Mouse (Mus musculus) urinary bladder, adult 18-20 months (tissue): ENCODE measurements around the gene Gm28308.

Experiments
- DNase-seq, 2 experiments: peaks; one replicate each; pipeline ENCODE4 v3.0.0; 2022; ENCODE audit warnings: low spot score in 2 of 2, mixed read lengths in 2 of 2

Gene Gm28308

DNA sequence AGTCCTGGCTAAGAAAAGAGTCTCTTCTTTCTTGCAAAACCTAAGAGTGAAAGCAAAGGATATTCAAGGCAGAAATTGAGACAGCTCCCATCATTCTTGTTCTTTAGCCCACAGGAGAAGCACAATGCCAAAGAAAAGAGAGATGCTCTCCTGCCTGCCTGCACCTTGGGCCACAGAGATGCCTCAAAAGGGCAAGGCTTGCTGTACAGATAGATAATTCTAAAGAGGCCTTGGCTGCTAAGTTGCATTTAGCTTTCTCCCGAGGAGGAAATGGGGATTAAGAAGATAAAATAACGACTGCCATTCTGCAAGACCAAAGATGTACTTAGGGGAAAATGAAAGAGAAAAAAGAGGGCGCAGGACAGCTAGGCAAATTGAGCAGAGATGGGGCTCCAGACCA lies 33.8 kb upstream of the Gm28308 start:
- peak in 1 of 2 experiments; percentile 26 for DNase-seq

DNA sequence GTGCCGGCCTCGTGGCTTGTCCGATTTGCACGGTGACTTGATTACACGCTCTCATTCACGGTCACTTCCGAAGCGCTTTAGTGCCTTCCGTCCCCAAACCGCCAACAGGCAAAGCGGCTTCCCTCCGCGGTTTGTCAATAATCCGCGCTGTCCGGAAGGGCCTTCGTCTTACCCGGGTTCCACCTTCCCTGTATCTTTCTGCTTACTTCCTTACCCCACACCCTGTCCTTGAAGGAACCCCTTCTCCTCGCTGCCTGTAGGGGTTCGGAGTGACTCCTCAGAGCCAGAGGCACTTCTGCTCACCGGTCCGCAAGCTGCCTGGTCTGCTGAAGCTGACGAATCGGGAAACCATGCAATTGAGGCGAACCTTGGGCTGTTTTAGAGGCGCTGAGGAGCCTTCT lies 33.3 kb upstream of the Gm28308 start:
- DNase-seq = peak; percentile 24 to 58

DNA sequence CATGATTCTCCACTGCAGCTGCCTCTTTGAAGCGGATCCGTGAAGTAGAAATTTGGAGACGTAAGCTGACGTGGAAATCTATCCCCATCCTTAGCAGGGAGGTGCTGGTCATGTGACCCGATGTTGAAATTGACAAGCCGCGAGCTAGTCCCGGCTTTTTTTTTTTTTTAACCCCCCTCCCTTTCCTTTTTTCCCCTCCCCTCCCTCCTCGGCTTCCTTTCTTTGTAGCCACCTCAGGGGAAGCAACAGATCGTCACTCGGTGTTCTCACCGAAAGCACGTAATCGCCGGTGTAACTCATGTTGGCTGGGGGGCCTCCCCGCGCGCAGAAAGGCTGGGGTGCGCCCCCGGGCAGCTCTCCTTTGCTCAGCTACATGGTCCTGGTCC lies 32.6 kb upstream of the Gm28308 start, which contains the start of gene Hoxa11:
TSS of gene Hoxa11 (minus strand) at position 54 of the 386 bp plus-strand sequence.
- DNase-seq = peak in 1 of 2 experiments; percentile 79

DNA sequence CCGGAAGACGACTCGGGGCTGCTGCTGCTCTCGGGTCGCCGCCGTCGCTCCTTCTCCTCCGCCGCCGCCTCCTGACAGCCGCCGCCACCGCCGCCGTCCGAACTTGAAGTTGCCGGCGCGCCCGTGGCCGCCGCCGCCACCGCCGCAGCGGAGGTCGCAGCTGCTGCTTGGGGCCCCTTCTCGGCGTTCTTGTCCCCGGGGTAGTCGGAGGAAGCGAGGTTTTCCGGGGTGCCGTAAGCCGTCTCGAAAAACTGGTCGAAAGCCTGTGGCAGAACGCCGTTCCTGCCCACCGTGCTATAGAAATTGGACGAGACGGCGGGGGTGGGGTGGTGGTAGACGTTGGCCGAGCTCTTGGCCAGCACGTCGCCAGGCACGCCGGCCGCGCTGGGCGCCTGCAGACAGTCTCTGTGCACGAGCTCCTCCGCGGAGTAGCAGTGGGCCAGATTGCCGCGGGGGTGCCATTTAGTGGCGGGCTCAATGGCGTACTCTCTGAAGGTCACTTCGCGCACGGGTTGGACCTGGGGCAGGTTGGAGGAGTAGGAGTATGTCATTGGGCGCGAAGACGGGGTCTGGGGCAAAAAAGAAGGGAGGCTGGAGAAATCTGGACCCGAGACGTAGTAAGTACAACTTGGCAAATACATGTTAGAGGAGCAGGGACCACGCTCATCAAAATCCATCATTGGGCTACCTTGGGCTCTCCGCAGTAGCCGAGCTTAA lies 32.1 kb upstream of the Gm28308 start:
- peak; percentile 48 to 67 for DNase-seq

DNA sequence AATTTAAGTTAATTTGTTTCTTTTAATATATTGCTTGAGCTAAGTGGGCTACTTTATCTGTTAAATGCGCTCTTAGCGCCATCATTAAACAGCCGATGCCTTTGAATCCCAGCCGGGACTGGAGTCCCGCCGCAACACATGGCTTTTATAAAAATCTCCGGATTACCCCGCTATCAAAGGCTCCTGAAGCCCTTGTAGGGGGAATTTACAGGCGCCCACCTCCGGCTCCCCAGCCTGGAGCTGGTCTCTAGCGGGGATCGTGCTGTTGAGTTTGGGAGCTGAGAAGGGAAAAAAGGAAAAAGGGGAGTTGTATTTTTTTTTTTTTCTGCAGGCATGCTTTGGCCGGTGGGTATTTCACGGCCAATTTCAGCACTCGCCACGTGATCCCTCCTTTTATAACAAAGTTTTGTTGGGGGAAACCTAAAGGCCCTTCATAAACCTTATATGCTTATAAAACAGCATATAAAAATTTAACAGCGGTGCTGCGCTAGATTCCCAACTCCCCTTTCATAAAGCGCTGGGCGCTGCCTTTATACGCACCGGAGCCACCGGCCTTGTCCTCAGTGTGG lies 31.4 kb upstream of the Gm28308 start:
- peak in 1 of 2 experiments; percentile 28 for DNase-seq

DNA sequence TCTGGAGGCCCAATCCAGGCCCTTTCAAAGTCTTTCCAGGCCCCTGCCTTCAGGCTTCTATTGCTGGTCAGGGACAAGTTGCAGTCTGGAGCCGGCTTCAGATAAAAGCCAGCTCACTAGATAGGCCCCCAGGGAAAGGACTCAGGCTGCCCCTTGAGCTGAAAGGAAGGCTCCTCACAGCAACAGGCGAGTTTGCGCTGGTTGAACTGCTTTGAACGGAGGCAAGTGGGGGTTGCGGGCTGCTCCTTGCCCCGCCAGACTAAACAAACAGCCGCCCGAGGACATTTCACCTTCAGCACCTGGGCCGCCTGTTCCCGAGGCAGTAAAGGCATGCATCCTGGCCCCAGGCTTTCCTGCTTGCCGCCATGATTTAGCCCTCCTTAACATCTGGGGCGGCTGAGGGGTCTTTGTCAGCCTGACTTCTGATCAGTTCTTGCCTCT lies 30.6 kb upstream of the Gm28308 start:
- DNase-seq = peak in 1 of 2 experiments; percentile 60

DNA sequence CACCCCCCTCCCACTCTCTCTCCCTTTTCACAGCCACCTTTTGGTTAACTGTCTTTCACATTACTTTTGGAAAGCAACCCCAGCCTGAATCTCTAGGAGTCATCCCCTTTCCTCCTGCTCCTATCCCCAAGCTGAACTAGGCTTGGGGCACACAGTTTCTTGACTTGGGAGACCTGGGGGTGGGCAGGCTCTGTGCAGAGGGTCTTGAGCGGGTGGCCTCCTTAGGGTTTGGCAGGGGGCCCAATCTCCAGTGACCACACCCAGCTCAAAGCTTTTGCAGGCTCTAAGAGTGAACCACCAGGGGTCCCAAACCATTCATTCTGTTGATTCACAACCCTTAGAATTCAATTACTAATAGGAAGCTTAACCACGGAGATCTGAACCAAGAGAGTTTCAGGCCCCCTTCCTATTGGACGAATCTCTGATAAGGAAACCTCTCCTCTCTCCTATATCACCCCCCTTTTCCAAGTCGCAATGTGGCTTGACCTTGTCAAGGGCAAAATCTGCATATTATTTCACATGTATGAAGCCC lies 29.7 kb upstream of the Gm28308 start:
- peak in 1 of 2 experiments; percentile 14 for DNase-seq

DNA sequence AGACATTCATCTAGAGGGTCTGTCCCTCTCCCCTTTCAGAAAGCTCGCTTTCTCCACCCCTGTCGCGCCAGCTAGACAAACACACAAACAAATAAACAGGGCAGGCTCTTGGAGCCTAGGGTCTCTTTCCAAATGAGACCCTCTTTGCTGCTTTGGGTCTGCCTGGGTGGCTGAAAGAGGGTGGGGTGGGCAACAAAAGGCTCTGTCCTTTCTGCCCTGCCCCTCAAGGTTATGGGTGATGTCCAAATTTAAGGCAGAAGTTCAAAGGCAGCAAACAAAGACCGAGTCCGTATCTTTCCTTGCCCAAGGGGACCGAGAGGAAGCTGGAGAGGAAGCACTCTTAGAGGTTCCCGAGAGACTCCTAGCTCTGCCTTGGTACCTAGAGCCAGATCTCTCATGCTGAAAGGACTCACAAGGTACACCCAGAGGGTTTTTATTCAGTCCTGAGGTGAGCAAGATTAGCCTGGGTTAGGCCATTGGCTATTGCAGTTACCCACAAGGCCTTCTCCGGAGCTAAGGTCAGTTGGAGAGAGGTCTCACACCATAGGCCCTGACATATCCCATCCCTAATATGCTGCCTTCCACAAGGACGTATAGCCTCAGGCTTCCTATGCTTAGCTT lies 28.0 kb upstream of the Gm28308 start:
- DNase-seq = peak in 1 of 2 experiments; percentile 30

DNA sequence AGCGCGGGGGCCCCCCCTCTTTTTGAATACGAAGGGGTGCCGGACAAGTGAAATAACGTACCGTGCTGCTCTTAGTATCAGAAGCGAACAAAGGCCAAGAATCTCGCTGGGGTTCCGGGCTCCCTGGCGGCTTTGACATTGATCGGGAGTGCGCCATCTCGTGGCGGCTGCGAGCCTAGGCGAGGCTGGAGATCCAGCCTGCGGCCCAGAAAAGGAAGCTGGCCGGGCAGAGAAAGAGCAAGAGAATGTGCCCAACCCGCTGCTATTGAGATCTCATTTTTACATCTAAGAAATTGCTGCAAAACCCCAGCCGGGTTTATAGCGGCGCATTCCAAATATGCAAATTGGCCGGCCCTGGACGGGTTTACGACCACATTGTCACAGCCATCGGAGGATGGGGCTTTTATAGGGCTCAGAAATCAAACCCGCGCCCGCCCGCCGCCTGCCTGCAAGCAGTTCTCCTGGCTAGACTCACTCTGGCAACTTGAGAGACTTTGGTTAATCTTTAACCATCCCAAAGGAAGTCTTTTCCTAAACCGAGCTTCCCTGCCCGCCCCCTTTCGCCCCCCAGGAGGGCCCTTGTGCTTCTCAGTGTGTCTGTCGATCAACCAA lies 27.4 kb upstream of the Gm28308 start, which contains the start of gene Hoxa10:
TSS of gene Hoxa10 (minus strand) at position 466 of the 612 bp plus-strand sequence.
- DNase-seq = peak; percentile 77 to 91

DNA sequence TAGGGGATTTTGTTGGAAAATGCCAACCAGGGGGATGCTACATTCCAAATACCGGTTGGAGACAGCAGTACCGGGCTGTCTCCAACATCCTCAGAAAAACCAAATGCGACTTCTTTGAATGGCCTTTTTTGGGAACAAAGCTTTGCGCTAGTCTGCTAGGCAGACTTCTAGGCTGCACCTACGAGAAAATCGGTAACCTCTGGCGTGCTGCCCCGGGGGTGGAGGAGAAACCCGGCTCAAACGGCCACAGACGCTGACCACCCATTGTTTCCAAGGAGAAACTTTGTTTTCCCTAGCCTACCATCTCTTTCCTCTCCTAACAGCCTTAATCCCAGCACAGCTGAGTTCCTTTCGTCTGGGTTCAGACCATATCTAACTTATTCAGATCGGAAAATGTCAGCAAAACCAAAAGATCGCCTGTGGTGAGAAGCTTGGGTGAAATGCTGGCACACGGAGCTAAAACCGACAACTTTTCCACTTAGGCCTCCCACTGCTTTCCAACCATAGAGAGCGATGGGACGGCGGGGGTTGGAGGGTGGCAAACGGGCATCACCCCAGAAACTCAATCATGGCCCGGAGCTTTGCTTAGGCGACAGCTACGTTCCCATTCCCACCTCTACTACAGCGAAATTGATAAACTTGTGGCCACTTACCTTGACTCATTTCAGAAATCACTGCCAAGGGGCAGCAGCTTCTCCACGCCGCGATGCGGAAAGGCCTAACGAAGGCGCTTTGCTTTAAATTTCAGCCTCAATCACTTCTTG lies 26.7 kb upstream of the Gm28308 start:
- DNase-seq = peak in 1 of 2 experiments; percentile 37

DNA sequence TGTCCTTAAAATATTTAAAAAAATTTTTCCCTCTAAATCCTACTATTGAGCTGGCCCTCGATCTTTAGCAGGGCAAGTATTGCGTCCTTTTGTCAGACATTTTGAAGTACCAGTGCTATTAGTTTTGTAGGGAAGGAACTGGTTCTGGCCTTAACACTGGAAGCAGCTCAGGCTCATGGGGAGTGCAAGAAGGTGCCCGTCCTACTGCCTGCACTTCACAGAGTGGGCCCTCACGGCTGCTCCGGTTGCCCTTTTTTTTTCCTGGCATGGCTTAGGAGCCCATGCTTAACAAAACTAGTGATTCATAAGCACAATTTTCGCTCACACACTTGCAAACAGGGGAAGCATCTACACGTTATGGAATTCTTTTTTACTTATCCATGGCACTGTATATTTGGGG lies 25.8 kb upstream of the Gm28308 start:
- DNase-seq = peak in 1 of 2 experiments; percentile 18

DNA sequence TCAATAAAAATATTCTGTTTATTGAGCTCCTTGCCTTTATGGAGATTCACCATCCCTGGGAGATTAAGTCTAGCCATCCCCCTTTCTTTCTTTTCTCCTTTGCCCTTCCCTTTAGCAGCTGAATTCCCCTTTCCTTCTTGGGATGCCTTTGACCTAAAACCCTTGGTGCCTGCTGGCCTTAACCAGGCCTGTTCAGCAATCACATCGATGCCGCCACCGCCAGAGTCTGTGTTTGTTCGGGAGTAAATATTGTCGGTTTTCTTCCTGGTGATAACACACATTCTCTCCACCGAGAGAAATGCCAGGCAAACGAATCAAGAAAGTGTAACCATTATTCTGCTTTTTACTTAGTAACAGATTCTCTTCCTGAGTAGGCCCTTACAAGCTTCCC lies 25.0 kb upstream of the Gm28308 start:
- DNase-seq = peak in 1 of 2 experiments; percentile 39

DNA sequence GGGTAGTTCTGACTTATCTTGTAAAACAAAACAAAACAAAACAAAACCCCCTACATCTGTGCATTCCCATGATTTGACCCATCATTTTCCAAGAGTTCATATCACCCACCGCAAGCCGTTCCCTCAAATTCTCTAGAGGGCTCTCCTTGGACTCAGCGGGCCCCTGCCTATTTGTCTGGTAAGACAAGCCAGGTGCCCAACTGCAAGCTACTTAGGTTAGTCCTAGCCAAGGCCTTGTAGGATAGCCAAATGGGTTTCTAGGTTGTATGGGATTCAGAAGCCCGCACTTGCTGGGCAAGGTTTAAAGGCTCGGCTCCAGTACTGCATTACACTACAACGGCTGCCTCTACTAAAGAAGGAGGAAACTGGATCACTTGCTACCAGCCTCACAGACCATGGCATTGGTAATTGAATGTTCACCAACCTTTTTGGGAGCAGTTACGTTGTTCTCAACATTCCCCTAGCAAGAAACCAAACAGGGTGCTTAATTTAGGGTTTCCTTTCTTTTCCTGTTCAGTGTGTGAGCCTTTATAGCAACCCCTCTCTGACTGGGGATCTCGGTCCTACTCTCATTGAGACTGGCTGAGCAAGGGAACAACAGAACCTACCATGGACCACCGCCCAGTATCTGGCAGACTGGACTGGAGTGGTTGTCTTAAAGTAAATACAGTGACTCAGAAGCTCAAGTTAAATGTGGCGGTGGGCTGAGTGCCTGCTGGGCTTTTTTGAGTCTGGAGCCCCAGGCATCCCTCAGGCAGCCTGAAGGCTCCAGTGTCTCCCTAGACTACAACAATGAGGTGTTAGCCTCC lies 24.4 kb upstream of the Gm28308 start:
- peak in 1 of 2 experiments; percentile 35 for DNase-seq

DNA sequence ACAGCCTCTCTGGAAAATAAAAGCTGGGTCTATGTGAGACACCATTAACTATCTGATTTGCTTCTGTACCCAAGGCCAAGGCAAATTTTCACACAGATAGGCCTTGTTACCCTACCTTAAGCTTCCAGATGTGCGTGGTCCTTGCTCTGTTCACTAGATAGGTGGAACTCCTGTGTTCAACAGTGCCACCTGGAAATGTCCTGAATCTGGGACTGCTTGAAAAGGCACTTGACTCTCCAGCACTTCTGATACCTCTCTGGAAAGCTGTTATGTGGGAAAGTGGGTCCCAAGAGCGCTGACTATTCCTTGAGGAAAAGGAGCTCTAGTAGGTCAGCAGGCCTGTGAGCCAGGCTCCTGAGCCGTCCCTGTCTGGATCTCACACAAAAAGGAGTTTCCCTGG lies 23.7 kb upstream of the Gm28308 start:
- DNase-seq = peak in 1 of 2 experiments; percentile 33

DNA sequence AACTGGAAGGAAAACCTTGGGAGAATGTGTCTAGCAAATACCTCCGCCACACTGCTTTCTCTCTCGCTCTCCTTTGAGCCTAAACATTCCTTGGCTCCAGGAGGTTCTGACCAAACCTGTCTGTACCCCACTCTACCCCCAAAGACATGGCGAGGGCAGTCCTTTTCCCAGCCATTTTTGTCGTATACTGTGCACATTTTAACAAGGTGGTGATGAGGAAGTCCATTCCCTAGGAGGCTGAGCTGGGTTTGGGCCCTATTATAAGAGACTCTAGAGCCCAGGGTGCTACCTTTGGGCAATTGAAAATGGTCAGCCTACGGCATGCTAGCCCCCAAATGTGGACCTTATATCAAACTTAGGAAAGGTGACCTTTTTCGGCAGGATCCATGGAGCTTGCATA lies 22.7 kb upstream of the Gm28308 start:
- peak in 1 of 2 experiments; percentile 23 for DNase-seq

DNA sequence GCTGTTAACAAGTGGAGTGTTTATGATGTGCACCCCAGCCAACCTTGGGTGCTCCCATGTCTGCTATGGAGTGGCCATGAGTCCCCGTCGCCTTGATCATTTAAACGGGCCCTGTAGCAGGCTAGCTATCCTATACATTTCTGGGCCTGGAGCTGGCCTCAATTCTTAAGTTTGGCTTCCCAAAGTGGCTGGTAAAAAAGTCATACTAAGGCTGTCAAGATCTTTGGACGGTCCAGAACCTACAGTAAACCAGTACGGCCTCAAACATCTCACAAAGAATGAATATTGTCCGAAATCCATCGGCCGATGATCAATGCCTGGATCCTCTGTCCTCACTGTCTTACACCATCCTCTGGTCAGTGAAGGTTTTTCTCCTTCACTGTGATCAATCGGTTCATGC lies 22.1 kb upstream of the Gm28308 start:
- DNase-seq = no peak

DNA sequence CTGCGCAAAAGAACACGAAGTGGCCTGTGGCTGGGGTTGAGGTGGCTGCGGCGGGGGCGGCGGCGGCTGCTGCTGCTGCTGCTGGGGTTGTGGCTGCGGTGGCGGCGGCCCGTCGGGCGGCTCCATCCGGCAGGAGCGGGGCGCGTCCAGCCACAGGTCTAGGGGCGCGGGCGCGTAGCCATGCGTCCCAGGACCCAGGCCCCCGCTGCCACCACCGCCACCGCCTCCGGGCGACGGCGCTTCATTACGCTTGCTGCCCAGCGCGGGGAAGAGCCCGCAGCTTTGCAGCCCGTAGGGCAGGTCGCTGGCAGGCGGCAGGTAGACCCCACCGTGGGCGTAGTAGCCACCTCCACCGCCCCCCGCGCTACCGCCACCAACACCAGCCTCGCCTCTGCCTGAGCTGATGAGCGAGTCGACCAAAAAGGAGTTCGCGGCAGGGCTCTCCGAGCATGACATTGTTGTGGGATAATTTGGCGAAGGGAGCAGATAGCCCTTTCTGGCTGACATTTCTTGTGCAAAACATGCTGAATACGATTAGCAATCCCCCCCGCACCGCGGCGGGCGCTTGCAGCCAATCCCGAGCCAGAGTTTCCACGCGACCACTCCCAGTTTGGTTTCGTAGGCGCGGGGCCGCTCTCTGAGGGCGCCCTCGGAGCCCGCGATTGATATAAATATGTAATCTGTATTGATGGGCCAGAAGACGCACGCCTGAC lies 21.4 kb upstream of the Gm28308 start:
- peak in 1 of 2 experiments; percentile 74 for DNase-seq

DNA sequence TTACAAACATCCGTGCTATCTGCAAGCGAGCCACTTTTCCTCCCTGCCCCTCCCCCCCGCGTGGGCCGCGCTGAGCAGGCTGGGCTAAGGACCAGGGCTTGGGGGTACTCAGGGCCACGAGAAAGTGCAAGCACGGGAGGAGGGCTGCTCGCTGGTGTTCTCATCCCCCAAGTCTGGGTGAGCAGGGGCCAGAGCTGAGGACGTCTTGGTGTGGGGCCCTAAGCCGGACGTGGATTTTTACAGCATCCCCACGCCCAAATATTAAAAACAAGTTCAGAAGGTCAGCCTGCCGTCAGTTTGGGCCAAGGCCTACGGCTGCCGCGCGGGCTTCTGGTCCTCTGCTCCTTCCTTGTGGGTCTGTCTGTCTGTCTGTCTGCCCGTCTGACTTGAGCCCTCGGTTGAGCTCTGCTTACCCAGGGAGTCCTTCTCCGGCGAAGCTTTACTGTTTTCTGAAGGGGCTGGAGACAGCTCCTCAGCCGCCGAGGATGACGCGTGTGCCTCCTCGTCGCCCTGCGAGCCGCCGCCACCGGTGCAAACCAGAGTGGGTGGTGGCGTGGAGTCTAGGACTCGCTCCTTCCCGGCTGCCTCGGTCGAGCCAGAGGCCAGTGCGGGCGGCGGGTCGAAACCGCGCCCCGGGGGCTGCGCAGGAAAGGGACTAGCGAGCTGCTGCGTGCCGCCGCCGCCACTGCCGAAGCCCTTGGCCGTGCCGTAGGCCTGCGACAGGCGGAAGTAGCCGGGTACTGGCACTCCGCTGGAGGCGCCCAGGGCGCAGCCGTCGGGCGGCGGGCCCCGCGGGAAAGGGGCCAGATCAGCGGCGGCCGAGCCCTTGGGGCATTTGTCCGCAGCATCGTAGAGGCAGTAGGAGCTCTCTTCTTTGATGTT lies 20.6 kb upstream of the Gm28308 start:
- DNase-seq = peak in 1 of 2 experiments; percentile 80
